Mouse (Mus musculus) heart, postnatal 0 days (tissue): ENCODE results near the gene A230050P20Rik. TPM values are rescaled to one million over a fixed set of nuclear protein-coding genes. Genes with fewer than 3 reads are reported as not detected.

Source experiments
- ATAC-seq: fragments of 200-750 bp; cut with Nextera tagmentation; 2 replicates; pipeline ENCODE4 v1.8.0; 2017; ENCODE audit warnings: low read depth, moderate number of reproducible peaks, moderate library complexity; ENCODE audit not compliant: insufficient read depth
- DNase-seq: peaks from one replicate; pipeline ENCODE4 v3.0.0-alpha.2; 2016; ENCODE audit warnings: low spot score
- H3K27ac ChIP-seq: fragments of 300-500 bp; sonication (generic); 2 replicates; pipeline ENCODE4 v1.5.1; 2014; ENCODE audit warnings: low read depth, mild to moderate bottlenecking
- H3K27me3 ChIP-seq: fragments of 300-500 bp; sonication (generic); 2 replicates; pipeline ENCODE4 v1.6.1; 2014; ENCODE audit warnings: low read length, mixed read lengths; ENCODE audit not compliant: control insufficient read depth, insufficient read depth
- H3K36me3 ChIP-seq: fragments of 300-500 bp; sonication (generic); replicated peaks from 2 replicates; pipeline ENCODE4 v1.6.1; 2014; ENCODE audit warnings: low read length, mixed read lengths; ENCODE audit not compliant: control insufficient read depth, insufficient read depth
- H3K4me1 ChIP-seq: fragments of 300-500 bp; sonication (generic); 2 replicates; pipeline ENCODE4 v1.6.1; 2014; ENCODE audit warnings: antibody characterized with exemption; ENCODE audit not compliant: control insufficient read depth, insufficient read depth
- H3K4me2 ChIP-seq: fragments of 300-500 bp; sonication (generic); 2 replicates; pipeline ENCODE4 v1.6.1; 2014; ENCODE audit warnings: low read depth, mild to moderate bottlenecking, low read length, moderate library complexity
- H3K4me3 ChIP-seq: fragments of 300-500 bp; sonication (generic); 2 replicates; pipeline ENCODE4 v1.5.1; 2014; ENCODE audit warnings: low read depth, low read length
- H3K9ac ChIP-seq: fragments of 300-500 bp; sonication (generic); replicated peaks from 2 replicates; pipeline ENCODE4 v1.6.1; 2014; ENCODE audit warnings: low read depth, low read length, mixed read lengths
- H3K9me3 ChIP-seq: fragments of 300-500 bp; sonication (generic); replicated peaks from 2 replicates; pipeline ENCODE4 v1.6.1; 2016; ENCODE audit warnings: low read length; ENCODE audit not compliant: control insufficient read depth
- CTCF ChIP-seq: IDR thresholded peaks from 2 replicates; pipeline ENCODE4 v1.5.1; 2016; ENCODE audit warnings: antibody characterized with exemption, control low read depth, low read depth
- EP300 ChIP-seq: IDR thresholded peaks from 2 replicates; pipeline ENCODE4 v1.6.1; 2016; ENCODE audit warnings: antibody characterized with exemption, low read depth
- WGBS: fragments of 180-500 bp; shearing (Covaris S2); extraction: QIAGEN DNeasy Blood & Tissue Kit; methylation state at CpG from one replicate; pipeline ENCODE4 v1.1.7; 2014; 5-methylcytosine and 5-hydroxymethylcytosine counted together
- polyA plus RNA-seq: library from polyadenylated mRNA; unstranded; fragments of >200 nt; fragmentation: Nextera tagmentation; extraction: Ambion mirVana; gene quantifications from 2 replicates; pipeline ENCODE4 v1.2.1, GENCODE M21; 2015
- total RNA-seq: library from RNA; depleted of rRNA; stranded (reverse); fragments of >200 nt; gene quantifications from 2 replicates; pipeline ENCODE4 v1.2.3, GENCODE M21; 2014; ENCODE audit warnings: low replicate concordance

The A230050P20Rik gene
- total and polyA plus RNA-seq, 2 experiments from 2014 or later, result 5.3 to 6.8 TPM

DNA sequence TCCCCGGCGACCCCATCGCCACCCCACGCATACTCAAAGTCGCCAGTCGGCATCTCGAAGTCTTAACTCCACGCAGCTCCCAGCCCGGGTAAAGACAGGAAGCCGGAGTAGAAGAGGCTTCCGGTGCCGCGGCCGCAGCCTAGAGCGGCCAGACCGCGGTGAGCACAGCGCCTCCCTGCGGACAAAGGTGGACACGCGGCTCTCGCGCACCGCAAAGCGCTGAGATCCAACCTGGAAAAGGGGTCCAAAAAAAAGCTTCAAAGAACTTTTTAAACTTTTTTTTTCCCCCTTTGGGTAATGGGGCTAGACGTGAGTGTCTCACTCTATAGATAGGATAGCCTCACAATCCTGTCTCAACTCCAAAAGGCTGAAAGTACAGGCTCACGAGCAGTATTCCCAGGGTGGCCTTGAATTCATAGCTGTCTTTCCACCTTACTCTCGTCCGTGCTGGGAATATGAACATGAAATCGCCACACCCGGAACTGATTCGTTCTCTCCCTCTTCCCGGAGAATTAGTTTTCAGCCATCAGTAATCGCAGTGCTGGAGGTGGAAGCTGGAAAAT is 30.1 kb downstream of the A230050P20Rik start, which contains the start of gene Eif3g:
TSS of gene Eif3g (minus strand) at position 113 of the 563 bp plus-strand sequence.
- TF ChIP-seq CTCF, result peak; percentile 89
- TF ChIP-seq EP300, result no peak
- Histone ChIP-seq H3K4me2 (peak within 1 kb of the TSS; percentile 97), H3K9me3 (no peaks in the 10 kb centered on the region), H3K27ac (peak within 1 kb of the TSS; percentile 64), H3K9ac (peak within 1 kb of the TSS; percentile 95), H3K4me1 (peaks cover 10% of the 10 kb centered on the region), H3K4me3 (peak within 1 kb of the TSS; percentile 93), H3K36me3 (peaks cover 37% of the 10 kb centered on the region), H3K27me3 (no peaks in the 10 kb centered on the region)
- peak; percentile 88 for DNase-seq
- WGBS, result 3% methylated on average over 34 of the region's 34 CpGs
- peak; percentile 84 for ATAC-seq

- no peak overlapping the region for H3K4me3 ChIP-seq
- H3K4me1 ChIP-seq, result peaks cover 10% of the 10 kb centered on the region
- ATAC-seq (peak; percentile 28), DNase-seq (peak; percentile 69)
- TF ChIP-seq CTCF, result peak; percentile 78
- TF ChIP-seq EP300, result no peak
- no peaks in the 10 kb centered on the region for H3K9me3 ChIP-seq
- peaks cover 24% of the 10 kb centered on the region for H3K36me3 ChIP-seq
- H3K4me2 ChIP-seq, result no peak overlapping the region; the same call in 1 of the 2 replicates
- no peaks in the 10 kb centered on the region for H3K27me3 ChIP-seq
- WGBS, result 6% methylated on average over 13 of the region's 13 CpGs
- no peak overlapping the region; the same call in 1 of the 2 replicates for H3K9ac ChIP-seq
- peak overlapping the region; percentile 3; the same call in 1 of the 2 replicates for H3K27ac ChIP-seq
Measured at GRCm38 (mm10) chr9:20901466-20902173, 33.2 kb downstream of the A230050P20Rik start.

DNA sequence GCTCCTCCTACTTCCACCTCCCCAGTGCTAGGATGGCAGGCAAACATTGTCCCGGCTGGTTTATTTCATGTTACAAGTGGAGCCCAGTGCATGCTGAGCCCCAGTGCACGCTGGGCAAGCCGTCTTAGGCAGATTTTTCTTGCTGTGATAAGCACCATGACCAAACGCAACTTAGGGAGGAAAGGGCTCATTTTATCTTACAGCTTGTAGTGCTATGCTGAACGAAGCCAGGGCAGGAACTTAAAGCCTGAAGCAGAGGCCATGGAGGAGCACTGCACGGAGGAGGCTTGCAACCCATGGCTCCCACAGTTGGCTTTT is 33.7 kb downstream of the A230050P20Rik start:
- Histone ChIP-seq H3K4me3 (no peak overlapping the region), H3K4me2 (no peak overlapping the region; the same call in 1 of the 2 replicates), H3K9ac (no peak overlapping the region; the same call in 1 of the 2 replicates), H3K27ac (peak overlapping the region; percentile 3; the same call in 1 of the 2 replicates), H3K36me3 (peaks cover 24% of the 10 kb centered on the region), H3K9me3 (no peaks in the 10 kb centered on the region), H3K27me3 (no peaks in the 10 kb centered on the region), H3K4me1 (peaks cover 9% of the 10 kb centered on the region)
- 8% methylated on average over 6 of the region's 6 CpGs for WGBS
- DNase-seq, result no peak
- no peak for TF ChIP-seq EP300
- ATAC-seq, result no peak; the same call in 1 of the 2 replicates

GRCm38 (mm10) chr9:20909948-20910347 is 41.5 kb downstream of the A230050P20Rik start:
- no peak overlapping the region for H3K4me3 ChIP-seq
- no peaks in the 10 kb centered on the region for H3K4me1 ChIP-seq
- no peaks in the 10 kb centered on the region for H3K27me3 ChIP-seq
- ATAC-seq, result no peak
- no peak overlapping the region for H3K27ac ChIP-seq
- no peak for TF ChIP-seq CTCF
- TF ChIP-seq EP300, result no peak
- 78% methylated on average over 9 of the region's 9 CpGs for WGBS
- no peak overlapping the region for H3K4me2 ChIP-seq
- no peak for DNase-seq
- H3K9me3 ChIP-seq, result no peaks in the 10 kb centered on the region
- H3K36me3 ChIP-seq, result peaks cover 100% of the 10 kb centered on the region
- no peak overlapping the region for H3K9ac ChIP-seq

GRCm38 (mm10) chr9:20916160-20916559 is 47.7 kb downstream of the A230050P20Rik start:
- DNase-seq (no peak), ATAC-seq (no peak)
- Histone ChIP-seq H3K9me3 (no peaks in the 10 kb centered on the region), H3K9ac (no peak overlapping the region), H3K4me1 (no peaks in the 10 kb centered on the region), H3K36me3 (peaks cover 97% of the 10 kb centered on the region), H3K27me3 (no peaks in the 10 kb centered on the region), H3K4me3 (no peak overlapping the region), H3K4me2 (no peak overlapping the region), H3K27ac (no peak overlapping the region)
- WGBS, result 74% methylated on average over 4 of the region's 4 CpGs
- TF ChIP-seq CTCF (peak; percentile 34; the same call in 1 of the 2 replicates), EP300 (no peak)
